Mouse (Mus musculus) brain, adult 2 months (tissue): ENCODE measurements at regions not wholly inside any gene's neighbourhood (a gene's known extent, or its start where the extent isn't known, plus 50 kb on each side); places are given as distances from the start of the nearest gene placed in this dataset.
A peak's percentile ranks its signal among the peaks of the same experiment; 100 is the strongest.

Experiments used
- DNase-seq: peaks from one replicate; pipeline ENCODE4 v3.0.0; 2011; ENCODE audit warnings: low read depth, low spot score

DNA sequence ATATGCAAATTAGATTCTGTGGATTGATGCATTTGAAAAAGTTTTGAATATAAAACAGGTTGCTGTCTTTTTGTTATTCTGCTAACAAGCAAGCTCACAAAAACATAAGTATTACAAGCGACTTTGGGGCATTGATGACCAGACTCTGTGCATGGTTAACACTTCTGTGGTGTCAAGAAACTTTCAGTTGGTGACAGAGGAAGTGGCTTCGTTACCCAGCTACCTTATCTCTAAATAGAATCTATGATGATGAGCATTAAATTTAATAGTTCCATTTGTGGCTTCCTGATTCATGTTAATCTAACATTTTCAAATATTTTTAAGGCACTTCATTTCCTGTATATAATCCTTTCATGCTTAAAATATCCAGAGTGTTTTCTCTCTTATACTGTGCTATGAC lies 100.8 kb downstream of the Tm2d1 start:
- DNase-seq = no peak

DNA sequence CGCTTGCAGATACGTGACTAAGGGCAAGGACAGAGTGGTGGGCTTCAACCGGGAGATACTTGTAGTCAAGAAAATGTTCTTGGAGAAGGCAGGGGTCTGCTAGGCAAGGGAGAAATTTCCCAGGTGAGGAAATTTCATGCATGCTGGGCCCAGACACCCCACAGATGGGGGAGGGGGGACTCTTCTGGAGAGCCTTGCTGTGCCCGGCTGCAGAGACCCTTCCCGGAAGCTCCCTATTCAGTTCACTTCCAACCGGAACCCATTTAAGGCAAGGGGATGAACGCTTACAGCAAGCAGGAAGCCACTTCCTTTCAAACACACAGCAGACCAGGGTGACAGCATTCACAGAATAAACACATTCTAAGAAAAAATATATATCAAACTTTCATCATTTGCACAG lies 124.8 kb downstream of the Tm2d1 start:
- no peak for DNase-seq

DNA sequence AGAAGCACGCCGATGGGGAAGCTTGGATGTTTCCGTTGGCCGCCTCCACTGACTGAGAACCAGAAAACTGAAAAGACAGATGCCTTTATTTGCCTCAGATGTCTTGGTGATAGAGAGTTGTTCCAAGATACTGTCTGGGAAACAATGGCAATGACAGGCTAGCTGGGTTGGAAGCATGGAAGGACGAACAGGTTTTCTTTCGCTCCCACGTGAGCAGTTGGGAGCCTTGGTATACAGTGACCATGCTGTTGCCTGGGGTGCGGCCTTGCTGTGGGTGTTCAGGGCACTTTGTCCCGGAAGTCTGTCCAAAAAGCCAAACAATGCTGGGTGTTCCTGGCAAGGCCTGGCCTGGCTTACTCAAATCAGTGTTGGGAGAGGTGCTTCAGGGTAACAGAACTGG lies 125.4 kb downstream of the Tm2d1 start:
- DNase-seq = no peak

DNA sequence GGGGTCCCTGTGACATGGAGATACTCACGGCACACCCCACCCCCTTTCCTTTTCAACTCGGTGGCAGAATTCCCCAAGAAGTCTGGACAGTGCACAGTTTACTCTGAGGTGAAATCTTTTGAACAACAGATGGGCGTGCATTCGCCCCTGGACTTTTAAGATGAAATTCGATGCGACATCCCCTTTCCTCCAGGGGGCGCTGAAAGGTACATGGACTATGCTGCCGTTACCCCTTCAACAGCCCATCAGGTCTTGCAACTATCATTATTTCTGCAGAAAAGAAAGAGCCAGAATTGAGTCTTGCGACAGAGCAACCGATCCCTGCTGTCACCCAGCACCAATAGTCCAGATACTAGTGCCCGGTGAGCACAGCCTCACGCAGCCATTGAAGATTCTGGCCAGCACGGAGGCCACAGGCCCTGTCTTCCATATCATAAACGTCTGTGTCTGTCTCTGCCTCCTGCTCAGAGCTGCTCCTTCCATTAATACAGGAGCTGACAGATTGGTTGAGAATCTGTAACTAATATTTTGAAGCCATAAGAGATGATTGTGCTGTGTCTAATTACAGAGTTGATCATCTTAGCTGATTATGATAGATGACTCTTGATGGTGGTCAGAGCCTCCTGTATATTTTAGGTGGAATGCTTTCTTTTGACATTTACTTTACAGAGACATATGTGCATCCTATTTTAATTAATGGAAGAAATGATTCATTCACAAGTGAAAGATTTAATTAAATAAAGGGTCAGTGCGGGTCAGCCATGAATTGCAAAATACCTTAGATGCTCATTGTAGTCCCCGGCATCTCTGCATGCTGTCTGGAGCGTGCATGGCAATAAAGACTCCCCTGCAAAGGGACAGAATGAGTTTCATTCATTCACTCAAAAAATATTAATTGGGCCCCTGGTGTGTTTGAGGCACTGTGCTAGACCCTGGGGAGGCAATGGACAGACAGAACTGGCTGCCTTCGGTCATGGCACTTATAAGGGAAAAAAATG lies 128.0 kb downstream of the Tm2d1 start:
- peak; percentile 23 for DNase-seq

DNA sequence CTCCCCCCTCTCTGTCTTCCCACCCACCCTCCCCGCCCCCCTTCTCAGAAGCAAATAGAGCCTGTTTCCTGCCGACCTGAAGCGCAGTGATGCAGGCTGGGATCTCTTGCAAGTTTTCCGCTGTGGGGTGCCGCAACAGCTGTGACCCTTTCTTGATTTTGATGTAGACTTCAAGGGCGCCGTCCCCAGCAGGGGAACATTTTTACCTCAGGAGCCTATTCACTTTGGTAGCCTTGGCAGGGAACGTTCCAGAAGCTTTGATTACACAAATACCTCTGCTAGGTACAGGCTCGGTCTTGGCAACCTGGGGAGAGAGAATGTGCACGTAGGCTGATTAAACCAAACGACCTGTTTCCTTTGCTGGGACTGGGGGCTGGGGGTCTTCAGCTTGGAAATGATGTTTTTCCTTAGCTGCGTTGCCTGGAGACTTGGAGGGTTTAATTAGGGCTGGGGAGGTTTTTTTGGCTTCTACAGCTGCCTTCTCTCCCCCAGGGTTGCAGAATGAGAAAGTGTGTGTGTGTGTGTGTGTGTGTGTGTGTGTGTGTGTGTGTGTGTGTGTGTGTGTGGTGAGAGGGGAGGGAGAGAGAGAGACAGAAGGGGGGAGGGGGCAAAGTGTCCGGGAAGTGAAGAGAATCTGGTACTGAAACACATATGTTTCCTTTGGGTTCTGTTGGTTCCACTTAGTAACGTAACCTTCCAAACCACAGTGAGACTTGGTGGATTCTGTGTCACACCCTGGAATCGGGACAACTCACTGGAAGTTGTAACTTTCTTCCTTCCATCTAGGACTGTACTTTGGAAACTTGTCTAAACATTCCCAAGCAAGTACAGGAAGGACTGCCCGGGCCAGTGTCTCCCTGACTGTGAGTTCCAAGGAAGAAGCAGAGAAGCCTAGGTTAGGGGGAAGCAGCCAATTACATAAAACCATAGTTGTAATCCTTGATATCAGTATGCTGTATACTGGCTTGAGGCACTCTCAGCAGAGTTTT lies 138.9 kb downstream of the Tm2d1 start:
- peak; percentile 69 for DNase-seq

DNA sequence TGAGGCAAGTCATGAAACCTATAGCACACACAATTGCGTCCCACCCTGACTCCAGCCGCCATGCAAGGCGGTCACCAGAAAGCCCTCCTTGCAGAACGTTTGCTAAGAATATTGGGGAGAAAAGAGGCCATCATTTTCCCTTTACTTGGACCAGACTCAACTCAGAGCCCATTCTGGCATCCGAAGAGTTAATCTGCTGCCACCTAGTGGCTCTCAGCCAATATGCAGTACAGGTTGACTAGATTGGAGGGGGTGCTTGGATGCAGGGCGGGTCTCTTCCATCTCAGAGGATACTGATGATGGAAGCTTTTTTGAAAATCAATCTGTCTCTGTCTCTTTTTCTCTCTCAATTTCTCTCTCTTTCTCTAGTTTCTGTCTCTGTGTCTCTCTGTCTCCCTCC lies 139.6 kb downstream of the Tm2d1 start:
- DNase-seq = peak; percentile 74

DNA sequence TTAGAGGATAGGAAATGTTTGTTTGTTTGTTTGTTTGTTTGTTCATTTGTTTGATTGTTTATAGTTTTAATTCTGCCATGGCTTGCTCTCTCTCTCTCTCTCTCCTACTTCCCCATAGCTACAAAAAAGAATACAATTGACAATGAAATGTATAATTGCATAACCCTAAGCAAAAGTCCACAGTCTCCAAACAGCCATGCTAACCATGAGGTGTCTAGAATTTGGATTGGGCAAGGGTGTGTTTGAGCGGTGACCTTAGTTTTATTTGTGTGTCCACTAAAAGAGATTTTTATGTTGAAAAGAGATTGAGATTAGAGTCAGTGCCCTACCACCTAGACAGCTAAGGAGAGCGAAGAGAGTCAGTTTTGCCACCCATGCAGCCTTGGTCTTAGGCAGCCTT lies 141.2 kb downstream of the Tm2d1 start:
- no peak for DNase-seq

DNA sequence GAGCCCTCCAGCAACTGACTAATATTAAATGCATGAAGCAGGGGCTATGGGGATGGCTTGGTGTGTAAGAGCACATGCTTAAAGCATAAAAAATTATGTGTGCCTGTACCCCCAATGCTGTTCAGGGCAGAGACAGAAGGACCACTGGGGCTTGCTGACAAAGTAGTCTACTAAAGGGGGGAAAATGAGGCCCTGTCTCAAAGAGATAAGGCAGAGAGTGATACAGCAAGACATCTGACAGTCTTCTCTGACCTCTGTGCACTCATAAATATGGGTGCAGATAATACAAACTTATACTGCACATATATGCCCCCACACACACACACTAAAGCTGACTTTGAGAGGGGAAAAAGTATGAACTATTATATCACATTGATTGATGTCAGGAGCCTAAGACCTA lies 142.8 kb downstream of the Tm2d1 start:
- DNase-seq = no peak

DNA sequence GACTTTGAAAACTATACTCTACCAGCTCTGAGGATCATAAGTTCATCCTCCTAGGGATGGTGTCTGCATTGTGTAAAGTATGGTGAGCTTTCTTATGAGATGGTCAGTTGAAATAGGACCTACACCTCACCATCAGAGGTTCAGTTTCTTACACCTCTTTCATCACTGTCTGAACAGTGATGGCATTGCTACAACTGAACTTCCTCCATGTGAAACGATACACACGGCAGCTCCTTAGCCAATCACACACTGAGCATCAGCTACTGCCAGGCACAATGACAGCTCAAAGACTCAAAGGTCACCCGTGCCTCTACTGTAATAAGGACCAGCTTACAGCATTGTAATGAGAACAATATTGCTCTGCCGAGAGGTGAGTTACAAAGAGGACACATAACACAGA lies 145.0 kb downstream of the Tm2d1 start:
- DNase-seq = no peak

DNA sequence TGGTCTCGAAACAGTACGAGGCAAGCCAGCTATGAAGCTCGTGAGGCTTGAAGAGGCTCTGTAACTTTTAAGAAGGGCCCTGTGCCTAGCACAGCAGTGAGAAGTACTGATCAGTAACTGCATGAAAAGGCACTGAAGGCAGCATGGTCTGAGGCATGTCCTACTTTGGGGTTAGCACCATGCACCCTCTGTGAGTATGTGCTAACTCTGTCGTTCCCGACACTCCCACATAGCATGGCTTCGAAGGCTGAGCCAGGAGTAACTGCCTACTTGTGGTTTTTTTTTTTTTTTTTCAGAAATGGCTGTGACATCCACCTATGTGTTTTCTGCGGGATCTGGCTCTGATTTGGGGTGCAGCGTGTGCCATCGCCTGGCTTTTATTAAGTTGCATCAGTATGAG lies 145.6 kb downstream of the Tm2d1 start:
- peak; percentile 23 for DNase-seq

DNA sequence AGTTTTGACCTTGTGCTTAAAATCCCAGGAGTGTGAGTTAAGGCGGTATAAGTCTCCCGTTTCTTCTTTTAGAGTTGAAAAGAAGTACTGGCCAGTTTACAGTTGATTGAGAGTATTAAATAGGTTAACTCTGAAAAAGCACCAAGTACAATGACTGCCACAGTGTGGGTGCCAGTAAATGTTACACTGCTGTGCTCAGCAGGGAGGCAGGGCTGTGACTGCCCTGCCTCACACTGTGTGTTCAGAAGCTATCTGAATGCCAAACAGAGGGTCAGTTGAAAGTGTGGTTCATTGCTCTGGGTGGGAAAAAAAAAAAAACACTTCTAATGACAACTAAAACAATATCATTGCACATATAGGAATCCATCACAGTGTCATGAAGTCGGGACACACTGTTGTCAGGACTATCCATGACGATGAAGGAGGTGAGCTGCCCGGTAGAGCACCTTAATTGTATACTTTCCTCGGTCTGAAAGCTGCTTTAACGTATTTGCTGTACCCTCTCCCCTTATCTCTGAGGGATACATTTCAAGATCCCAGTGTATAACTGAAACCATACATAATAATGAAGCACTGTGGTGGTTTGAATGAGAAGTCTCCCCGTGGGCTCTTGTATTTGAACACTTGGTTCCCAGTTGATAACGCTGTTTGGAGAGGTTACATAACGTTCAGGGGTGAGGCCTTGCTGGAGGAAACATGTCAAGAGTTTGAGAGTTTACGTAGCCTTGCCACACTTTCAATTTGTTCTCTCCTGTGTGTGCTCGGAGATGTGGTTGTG lies 146.9 kb downstream of the Tm2d1 start:
- DNase-seq = no peak

DNA sequence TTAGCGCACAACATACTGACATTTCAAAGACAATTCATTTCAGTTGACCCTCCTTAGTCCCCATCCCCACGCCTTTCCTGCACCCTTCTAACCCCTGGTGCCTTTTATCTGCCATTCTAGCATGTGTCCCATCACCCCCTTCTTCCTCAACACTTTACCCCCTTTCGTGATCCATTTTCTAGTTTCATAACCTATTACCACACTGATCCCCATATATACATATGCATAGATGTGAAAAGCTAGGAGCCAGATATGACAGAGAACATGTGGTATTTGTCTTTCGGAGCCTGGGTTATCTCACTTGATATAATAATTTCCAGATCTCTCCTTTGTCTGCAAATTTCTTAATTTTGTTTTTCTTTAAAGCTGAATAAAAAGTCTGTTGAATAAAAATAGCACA lies 154.9 kb downstream of the Tm2d1 start:
- no peak for DNase-seq

DNA sequence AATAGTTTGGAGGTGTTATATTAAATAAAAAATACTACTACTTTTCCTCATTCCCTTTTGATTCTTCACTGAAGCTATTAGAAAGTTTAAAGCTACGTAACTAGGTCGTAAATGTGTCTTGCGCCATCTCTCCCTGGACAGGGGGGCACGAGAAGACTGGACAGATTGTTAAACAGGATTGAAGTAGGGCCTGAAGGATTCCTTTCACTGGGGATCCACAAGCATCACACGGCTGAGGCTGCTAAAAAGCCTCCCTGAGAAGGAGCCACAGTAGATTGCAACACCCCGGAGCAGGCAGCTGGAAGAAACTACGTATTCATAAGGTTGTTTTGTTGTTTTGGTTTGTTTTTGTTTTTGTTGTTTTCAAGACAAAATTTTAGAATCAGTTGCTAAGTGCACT lies 158.7 kb downstream of the Tm2d1 start:
- DNase-seq = no peak

DNA sequence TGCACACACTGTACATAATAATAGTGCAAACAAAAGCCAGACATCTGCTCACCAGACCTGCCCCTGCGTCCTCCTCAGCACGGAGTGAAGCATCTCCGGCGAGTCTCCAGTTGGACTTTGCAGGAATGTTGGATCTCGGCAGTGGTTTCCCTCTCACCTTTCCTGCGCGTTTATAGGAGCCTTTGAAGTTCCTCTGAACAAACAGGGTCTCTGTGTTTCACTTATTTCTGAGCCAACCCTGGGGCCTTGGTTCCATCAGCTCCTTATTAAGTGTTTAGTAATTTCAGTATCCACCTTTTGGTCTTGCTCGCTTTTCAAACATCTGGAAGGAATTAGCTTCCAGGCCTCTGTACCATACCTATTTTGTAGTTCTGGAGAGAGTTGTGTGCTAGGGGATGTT lies 159.7 kb downstream of the Tm2d1 start:
- no peak for DNase-seq

DNA sequence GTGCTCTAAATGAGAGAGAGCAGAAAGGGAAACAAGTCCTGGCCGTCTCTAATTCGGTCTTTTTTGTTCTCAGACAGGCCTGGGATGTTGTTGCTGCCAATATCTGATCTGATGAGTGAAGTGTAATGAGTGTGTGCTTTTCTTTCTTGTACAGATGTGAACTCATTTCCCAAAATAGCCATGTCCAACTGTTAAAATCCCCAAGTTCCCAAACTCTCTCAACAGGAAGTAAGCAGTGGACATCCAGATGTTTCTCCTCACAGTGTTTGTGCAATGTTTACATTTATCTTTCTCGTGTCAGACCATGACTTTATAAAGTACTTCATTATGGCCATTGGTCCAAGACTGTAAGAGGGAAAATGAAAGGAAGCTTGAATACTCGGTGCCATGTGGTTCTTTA lies 161.5 kb downstream of the Tm2d1 start:
- DNase-seq = no peak

DNA sequence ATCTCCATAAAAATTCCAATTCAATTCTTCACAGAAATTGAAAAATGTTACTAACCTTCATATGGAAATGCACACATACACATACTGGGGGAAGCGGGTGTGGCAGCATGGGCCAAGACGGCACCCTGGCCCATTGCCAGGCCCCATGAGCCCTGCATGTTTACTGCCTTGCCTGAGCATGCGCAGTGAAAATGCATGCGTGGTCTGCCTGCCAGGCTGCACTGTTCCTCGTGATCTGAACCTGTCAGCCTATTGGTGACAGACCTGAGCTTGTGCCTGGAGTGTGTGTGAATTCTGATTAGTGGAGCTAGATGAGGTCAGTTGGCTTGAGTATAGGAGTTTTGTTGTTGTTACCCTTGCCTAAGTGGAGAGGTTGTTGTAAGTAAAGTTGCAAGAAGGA lies 167.9 kb downstream of the Tm2d1 start:
- no peak for DNase-seq

DNA sequence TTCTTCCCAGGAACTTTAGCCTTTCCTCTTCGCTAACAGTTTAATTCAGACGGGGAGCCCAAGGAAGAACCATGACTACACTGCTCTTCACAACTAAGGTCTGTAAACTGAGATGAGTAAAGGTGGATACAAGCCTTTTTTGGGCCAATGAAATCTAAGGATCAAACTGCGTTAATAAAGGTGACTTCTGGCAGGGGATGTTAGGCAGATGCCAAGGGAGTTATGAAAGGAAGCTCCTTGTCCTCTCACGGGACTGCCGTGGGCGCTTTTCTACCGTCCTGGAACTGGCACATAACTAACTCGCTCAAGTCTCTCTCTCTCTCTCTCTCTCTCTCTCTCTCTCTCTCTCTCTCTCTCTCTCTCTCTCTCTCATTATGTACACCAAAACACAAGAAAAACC lies 175.7 kb downstream of the Tm2d1 start:
- DNase-seq = no peak

DNA sequence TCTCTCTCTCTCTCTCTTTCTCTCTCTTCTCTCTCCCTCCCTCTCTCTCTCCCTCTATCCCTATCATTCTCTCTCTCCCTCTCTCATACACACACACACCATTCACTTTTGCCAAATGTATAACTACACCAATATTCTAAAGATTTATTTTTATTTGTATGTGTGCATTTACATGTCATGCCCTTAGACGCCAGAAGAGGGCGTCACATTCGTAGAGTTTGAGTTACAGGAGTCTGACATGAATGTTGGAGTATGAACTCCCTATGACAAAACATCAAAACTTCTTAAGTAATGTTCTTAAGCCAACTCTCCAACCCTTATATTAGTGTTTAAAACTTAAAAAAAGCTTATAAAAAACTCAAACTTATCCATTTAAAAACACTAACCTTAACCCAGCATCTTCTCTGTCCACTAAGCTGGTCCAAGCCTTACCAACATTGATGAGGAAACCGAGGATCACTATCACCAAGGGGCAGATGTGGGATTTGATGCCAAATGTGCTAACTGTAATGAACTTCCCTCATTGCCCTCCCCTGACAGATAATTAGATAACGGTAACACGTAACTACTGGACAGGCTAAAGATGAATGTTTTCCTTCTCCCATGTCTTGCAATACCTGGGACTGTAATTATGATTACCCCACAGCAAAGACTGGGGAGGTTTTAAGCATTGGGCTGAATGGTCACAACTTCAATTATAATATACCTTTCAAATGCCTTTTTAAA lies 176.7 kb downstream of the Tm2d1 start:
- no peak for DNase-seq

DNA sequence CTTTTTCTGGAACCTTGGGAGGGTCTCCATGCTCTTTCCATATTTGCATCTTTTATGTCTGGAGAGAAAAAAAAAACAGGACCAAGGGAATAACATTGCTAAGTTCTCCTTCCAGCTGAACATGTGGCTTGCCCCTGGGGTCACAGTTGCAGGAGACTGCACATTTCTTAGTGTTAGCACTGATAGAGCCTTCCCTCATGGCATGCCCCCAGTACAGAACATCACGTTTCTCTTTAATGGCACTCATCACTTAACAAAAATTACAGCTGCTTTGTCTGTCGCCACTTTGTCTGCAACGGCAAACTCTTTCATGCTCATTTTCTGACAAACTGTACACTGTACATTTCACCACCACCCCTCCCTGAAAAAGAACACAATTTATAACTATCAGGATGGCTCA lies 180.0 kb downstream of the Tm2d1 start:
- DNase-seq = no peak

DNA sequence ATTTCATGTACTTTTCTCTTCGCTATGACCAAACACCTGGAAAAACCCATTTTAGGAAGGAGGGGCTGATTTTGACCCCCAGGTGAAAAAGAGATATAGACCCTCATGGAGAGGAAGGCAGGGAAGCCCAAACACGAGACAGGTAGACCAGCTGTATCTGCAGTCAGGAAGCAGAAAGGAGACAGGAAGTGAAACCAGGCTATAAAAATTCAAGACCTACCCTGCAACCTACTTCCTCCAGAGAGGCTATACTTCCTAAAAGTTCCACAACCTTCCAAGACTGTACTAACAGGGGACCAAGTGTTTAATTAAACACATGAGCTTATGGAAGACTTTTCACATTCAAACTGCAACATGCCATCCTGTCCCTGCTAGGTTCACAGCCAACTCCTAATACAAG lies 180.9 kb downstream of the Tm2d1 start:
- peak; percentile 8 for DNase-seq

DNA sequence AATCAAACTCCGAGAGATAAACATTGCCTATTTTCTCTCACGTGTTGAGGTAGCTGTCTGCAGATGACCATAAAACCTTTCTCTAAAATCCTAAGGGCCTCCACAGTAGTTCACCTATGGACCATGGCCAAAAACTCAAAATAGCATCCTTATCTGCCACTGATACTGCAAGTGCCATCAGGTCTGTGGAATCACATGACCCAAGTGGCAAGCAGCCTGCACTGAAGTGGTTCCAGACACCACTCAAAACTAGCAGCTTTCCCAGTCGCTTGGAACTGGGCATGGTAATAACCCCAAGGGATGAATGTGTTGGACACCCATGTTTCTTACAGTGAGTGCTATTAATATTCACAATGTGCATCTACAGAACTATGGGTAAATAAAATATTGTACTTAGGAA lies 182.0 kb downstream of the Tm2d1 start:
- peak; percentile 57 for DNase-seq
